Mouse (Mus musculus): Measurements from ENCODE around the gene Ammecr1.

Ammecr1 gene

GRCm38 (mm10) chrX:142916719-142917118, 49.8 kb downstream of the Ammecr1 start:
- DNase-seq (ENCODE audit: low spot score): no peak

GRCm38 (mm10) chrX:142914208-142914607, 52.3 kb downstream of the Ammecr1 start:
- no peak for DNase-seq (ENCODE audit: low spot score)

- DNase-seq (ENCODE audit: low spot score): no peak
These were observed 62.7 kb downstream of the Ammecr1 start for GRCm38 (mm10) chrX:142903854-142904253.

DNA sequence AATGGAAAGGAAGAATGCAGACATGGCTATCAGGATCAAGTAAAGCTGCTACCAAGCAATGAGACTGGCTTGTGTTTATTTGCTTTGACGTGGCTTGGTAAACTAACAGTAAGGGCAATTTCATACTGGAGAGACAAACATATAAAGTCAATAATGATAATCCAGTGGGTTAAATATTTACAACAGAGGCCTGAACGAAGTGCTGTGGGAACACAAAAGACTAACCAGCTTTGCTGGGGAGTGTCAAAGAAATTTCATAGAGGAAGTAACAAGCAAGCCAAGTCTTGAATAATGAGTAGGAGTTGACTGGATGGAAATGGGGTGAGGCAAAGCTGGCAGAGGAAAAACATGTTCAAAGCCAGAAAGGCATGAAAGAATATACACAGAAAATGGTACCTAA, 63.9 kb downstream of the Ammecr1 start:
- DNase-seq (ENCODE audit: low spot score): no peak

DNA sequence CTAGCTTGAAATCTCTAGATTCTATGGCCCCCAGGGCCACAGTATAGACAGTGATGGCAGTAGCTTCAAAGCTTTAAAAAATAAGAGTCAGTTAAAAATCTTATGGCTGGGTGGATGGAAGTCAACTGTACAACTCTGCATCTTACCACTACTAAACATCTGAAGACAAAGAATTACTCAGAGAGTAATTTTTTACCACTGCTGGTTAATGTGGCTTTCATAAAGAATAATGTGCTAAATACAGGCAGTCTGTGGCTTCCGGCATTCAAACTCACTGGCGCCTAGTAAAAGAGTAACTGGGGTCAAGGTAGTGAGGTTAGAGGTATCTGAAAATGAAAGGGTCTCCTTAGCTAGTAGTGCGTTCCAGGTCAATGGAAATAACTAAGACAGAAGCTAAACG, 64.6 kb downstream of the Ammecr1 start:
- no peak for DNase-seq (ENCODE audit: low spot score)

GRCm38 (mm10) chrX:142898295-142898887, 68.1 kb downstream of the Ammecr1 start:
- DNase-seq (ENCODE audit: low spot score): no peak

GRCm38 (mm10) chrX:142897477-142898000, 69.0 kb downstream of the Ammecr1 start:
- no peak for DNase-seq (ENCODE audit: low spot score)

DNA sequence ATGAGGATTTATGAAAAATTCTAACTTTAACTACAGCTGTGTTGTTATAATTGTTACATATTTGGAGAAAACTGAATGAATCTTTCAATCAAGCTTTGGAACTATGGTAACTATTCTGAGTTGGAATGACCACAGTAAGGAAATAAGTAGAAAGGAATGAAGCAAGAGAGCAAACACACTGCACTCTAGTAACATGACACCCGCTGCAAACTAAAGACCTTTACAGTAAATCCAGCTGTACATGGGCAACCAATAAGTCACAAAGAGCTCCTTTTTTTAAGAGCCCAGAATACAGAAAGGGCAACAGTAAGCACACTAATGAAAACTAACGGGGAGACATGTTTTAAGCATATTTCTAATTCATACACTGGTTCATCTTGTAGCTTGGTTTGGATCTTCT, 71.2 kb downstream of the Ammecr1 start:
- DNase-seq (ENCODE audit: low spot score): no peak

- DNase-seq (ENCODE audit: low spot score): no peak
These were observed 80.6 kb downstream of the Ammecr1 start for GRCm38 (mm10) chrX:142885962-142886361.

GRCm38 (mm10) chrX:142883593-142883992, 82.9 kb downstream of the Ammecr1 start:
- DNase-seq (ENCODE audit: low spot score): no peak

DNA sequence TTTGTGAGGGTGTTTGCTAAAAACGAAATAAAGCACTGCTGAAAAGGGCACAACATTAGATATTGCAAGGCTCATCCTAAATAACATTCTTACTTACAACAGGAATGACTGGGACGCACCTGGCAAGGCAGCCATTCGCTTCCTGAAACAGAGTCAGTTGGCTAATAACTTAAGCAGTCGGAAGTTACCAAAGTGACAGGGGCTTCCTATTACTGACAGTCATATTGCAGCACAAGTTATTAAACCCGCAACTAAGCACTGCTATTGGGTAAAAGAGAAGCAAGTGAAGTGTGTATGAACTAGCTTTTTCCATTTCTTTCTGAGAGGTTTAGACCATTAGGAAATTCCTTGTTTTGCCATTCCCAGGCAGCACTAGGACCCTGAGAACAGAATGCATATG, 84.3 kb downstream of the Ammecr1 start:
- no peak for DNase-seq (ENCODE audit: low spot score)

GRCm38 (mm10) chrX:142869844-142870243, 96.7 kb downstream of the Ammecr1 start:
- no peak for DNase-seq (ENCODE audit: low spot score)

- no peak for DNase-seq (ENCODE audit: low spot score)
These were observed 118.5 kb downstream of the Ammecr1 start for GRCm38 (mm10) chrX:142848032-142848431.

- no peak for DNase-seq (ENCODE audit: low spot score)
These were observed 120.3 kb downstream of the Ammecr1 start for GRCm38 (mm10) chrX:142846266-142846665.

- DNase-seq (ENCODE audit: low spot score): no peak
These were observed 124.6 kb downstream of the Ammecr1 start for GRCm38 (mm10) chrX:142841916-142842315.

- DNase-seq (ENCODE audit: low spot score): no peak
These were observed 127.1 kb downstream of the Ammecr1 start for GRCm38 (mm10) chrX:142839411-142839810.

DNA sequence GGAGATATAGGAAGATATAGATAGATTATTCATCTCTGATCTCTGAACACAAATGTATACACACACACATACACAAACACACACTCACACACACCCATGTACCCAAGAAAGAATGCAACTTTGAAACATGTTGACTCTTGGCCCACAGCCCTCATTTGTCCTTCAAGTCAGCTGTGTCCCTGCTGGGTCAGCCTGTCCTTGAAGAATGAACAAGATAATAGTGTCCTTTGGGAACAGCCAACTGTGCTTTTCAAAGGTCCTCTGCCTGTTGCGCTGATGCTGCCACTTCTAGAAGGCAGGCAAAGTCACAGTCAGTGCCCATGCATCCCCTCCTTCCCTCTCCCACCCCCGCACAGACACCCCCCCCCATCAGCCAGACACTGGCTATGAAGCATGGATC, 127.7 kb downstream of the Ammecr1 start:
- DNase-seq (ENCODE audit: low spot score): no peak

DNA sequence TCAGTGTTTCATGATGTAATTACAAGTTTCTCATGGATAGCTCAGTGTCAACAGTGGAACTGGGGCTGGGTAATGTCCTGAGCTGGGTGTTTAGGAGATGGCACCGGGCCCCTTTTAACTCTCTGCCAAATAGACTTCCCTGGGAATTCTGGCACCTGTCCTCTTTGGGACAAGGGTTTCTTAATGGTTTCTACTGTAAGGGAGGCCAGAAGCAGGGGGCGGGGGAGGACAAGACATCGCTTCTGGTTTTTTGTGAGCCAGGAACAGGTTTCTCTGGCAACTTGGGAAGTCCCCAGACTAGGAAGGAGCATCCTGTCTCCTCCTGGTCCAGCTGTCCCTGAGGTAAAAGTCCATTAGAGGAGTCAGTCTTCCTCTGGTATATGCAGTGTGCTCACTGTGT, 129.2 kb downstream of the Ammecr1 start:
- no peak for DNase-seq (ENCODE audit: low spot score)

DNA sequence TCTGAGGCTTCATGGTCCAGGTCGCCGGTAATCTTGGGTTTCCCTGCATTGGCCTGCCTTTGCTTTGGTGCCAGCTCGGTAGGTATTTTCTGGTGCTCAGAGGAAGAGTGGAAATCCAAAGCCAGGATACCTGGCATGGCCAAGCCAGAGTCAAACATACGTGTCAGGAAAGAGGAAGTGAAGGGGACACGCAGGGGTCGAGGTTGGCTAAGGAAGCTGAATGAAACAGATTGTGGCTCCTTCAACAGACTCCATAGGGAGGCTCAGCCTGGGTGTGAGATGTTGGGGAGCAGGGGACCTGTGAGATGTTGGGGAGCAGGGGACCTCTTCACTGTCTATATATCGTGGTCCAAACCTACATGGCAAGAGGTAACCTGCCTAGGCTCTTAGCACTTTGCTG, 130.1 kb downstream of the Ammecr1 start:
- no peak for DNase-seq (ENCODE audit: low spot score)

DNA sequence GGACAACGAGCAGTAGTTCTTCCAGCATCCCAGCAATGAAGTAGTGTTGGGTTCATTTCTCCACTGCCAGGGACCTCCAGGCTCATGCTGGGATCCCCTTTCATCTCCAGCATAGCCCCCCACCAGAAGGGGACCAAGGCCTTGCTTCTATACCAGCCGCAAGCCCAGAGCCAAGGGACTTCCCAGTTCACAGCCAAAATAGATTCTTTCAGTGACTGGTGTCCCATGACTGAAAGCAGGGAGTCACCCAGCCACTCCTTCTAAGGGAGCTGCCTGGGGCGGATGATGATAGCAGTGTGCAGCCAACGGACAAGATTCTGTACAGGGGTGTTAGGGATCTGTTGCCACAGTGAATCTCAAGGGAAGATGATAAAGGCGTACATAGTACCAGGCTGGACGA, 131.7 kb downstream of the Ammecr1 start:
- no peak for DNase-seq (ENCODE audit: low spot score)

DNA sequence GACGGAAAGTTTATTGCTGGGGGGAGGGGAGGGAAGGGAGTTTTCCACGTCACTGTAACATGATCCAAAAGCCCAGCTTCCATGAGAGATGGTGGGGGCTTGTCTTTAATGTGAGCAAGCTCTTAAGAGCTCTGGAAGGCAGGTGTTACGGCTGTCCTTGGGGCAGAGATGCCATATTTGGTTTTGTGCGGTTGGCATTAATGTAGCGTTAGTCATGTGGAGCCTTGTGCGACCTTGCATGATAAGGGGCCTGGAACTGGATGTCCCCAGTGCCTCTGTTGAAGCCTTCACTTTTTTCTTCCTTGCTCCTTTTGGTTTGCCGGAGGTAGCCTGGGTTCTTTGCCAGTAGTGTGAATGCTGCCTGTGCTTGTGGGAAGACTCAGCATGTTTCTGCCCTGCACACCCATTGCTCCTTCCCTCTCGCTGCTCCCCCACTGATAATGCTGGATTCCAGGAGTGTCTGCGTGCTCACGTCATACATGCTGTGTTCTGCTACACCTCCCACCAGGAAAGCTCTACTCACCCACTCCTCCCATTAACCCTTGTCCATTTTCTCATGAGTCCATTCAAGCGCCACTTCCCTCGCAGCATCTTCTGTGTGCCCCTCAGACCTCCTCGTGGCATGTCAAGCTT, 133.2 kb downstream of the Ammecr1 start:
- DNase-seq (ENCODE audit: low spot score): no peak

DNA sequence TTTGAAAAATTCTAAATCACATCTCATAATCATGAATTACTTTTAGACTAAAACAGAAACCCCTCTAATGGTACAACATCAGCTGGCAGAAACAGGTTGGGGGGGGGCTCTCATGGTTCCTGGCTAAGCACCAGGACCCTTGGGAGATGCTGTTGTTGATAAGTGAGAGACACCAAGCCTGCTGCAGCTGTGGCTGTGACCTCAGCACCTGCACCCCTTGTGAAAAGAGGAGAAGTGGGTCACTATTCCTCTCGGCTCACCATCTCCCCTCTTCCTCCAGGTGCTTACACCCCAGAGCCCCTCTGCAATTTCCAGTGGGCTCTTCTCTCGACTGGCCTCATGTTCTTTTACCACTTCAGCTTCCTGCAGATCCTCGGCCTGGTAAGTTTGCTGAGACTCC, 134.3 kb downstream of the Ammecr1 start:
- DNase-seq (ENCODE audit: low spot score): no peak

DNA sequence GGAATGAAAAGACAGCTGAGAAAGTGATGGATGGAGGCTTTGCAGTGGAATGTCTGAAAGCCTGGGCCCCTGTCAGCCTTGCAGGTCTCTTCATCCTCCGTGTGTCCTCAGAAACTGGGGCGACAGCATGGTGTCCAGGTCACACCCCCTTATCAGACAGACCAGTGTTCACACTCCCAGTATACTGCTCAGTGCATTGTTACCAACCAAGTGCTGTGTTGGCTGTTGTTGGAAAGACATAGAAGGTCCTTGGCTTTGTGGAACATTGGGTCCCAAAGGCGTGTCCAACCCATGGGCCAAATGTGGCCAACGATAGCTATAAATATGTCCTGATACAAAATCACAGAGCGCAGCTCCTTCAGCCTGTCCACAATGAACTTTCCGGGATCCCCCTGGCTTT, 136.0 kb downstream of the Ammecr1 start:
- no peak for DNase-seq (ENCODE audit: low spot score)

DNA sequence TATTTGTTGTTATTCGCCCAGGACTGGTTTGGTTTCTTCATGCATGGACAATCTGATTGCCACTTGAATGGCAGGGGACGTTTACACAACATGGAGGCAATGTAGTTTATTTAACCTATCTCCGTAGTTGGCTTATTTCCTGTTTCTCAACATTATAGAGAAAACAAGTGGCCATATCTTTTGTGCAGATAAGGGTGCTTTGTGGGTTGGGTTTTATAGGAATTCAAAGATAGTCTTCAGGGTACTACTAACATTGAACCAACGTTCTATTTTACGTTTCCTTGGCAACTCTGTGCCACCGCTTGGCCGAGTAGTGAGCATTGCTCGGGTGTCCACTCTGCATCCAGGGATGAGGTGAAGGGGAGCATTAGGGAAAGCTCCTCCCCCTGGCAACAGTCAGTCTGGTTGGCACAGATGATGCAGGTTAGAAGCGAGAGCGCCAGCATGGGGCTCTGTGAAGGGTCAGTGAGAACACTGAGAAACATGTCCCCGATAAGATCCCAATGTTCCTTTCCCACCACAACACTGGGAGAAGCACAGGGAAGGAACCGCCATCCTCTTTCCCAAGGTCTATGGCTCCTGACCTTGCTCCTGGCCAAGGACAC, 136.6 kb downstream of the Ammecr1 start:
- no peak for DNase-seq (ENCODE audit: low spot score)

Measured in embryo, embryonic 10 days (tissue).